Mouse (Mus musculus) hindbrain, embryonic 10.5 days (tissue): ENCODE measurements around the gene Gm21762. TPM values are rescaled to one million over a fixed set of nuclear protein-coding genes. Genes with fewer than 3 reads are reported as not detected.
"Not testable (repeated sequence)": the region's sequence is repeated elsewhere in the genome, so short reads cannot be mapped to it uniquely, and the experiment has no call there.

Experiments
- DNase-seq: peaks from one replicate; pipeline ENCODE4 v3.0.0-alpha.2; 2017; ENCODE audit warnings: low spot score
- H3K27ac ChIP-seq: fragments of 300-500 bp; sonication (generic); 2 replicates; pipeline ENCODE4 v1.5.1; 2016; ENCODE audit warnings: mild to moderate bottlenecking, moderate library complexity
- H3K27me3 ChIP-seq: fragments of 300-500 bp; sonication (generic); 2 replicates; pipeline ENCODE4 v1.6.1; 2016; ENCODE audit warnings: mild to moderate bottlenecking; ENCODE audit not compliant: poor library complexity, insufficient read depth, severe bottlenecking
- H3K36me3 ChIP-seq: fragments of 300-500 bp; sonication (generic); 2 replicates; pipeline ENCODE4 v1.6.1; 2016; ENCODE audit warnings: mild to moderate bottlenecking, moderate library complexity
- H3K4me1 ChIP-seq: fragments of 300-500 bp; sonication (generic); replicated peaks from 2 replicates; pipeline ENCODE4 v1.6.1; 2016; ENCODE audit warnings: mild to moderate bottlenecking
- H3K4me3 ChIP-seq: fragments of 300-500 bp; sonication (generic); 2 replicates; pipeline ENCODE4 v1.5.1; 2016; ENCODE audit warnings: mild to moderate bottlenecking, moderate library complexity
- H3K9me3 ChIP-seq: fragments of 300-500 bp; sonication (generic); 2 replicates; pipeline ENCODE4 v1.6.1; 2016; ENCODE audit warnings: mild to moderate bottlenecking, moderate library complexity
- WGBS: fragments of 180-500 bp; shearing (Covaris S2); methylation state at CpG from one replicate; pipeline ENCODE4 v1.1.7; 2016; 5-methylcytosine and 5-hydroxymethylcytosine counted together
- polyA plus RNA-seq: library from polyadenylated mRNA; unstranded; fragments of >200 nt; fragmentation: Nextera tagmentation; extraction: Ambion mirVana; gene quantifications from 2 replicates; pipeline ENCODE4 v1.2.1, GENCODE M21; 2016

Gene Gm21762
- not detected in 2 replicates for polyA plus RNA-seq

DNA sequence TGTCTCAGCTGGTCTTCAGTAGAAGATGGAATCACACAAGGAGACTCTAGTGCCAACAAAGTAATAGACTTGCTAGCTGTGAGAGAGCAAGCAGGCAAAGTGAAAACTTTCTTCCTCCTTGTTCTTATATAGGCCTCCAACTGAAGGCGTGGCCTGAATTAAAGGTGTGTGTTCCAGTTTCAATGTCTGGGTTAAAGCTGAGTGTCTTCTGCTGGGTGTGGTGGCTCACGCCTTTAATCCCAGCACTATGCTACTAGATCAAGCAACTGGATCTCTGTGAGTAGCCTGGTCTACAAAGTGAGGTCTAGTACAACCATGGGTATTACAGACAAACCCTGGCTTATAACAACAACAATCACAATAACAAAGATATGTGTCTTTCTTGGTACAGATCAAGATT is at the start of gene Gm21762:
Gene Gm21762, minus strand, starts transcription at position 101 of the 400 bp plus-strand sequence.
- DNase-seq, H3K27me3 ChIP-seq, H3K4me1 ChIP-seq, H3K36me3 ChIP-seq, H3K27ac ChIP-seq, H3K4me3 ChIP-seq, H3K9me3 ChIP-seq: not testable (repeated sequence)
- WGBS: no CpG with 5 or more reads among the region's 2 CpGs

DNA sequence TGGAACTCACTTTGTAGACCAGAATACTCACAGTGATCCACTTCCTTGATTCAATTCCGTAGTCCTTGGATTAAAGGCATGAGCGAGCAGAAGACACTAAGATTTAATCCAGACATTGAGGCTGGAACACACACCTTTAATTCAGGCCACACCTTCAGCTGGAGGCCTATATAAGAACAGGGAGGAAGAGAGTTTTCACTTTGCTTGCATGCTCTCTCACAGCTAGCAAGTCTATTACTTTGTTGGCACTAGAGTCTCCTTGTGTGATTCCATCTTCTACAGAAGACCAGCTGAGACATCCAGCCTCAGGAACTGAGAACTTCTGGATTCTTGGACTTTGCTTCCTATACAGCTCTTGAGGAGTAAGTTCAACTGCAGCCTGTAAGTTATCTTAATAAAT is 47.1 kb upstream of the Gm21762 start, which contains the start of gene AF067061:
Gene AF067061, plus strand, starts transcription at position 245 of the 400 bp plus-strand sequence.
- H3K27me3 ChIP-seq, H3K4me3 ChIP-seq, H3K36me3 ChIP-seq, H3K4me1 ChIP-seq, DNase-seq, H3K9me3 ChIP-seq, H3K27ac ChIP-seq: not testable (repeated sequence)
- 91% methylated on average over 2 of the region's 2 CpGs for WGBS

DNA sequence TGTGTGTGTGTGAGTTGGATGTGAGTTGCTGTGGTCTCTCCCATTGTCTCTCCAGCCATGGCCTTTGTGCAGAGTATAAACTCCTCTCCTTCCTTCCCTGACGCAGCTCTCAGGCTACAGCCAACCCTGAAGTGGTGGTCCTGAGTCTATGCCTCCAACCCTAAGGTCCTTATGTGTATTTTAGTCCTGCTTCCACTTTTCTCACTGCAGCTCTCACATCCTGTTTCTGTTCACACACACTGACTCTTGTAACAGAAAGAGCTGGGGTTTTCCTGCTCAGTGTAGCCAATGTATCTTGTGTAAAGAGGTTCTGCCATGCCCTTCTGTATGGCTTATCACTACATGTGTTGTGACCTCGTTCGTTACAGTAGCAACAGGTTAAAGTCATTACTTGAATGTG is 44.0 kb upstream of the Gm21762 start:
- H3K4me1 ChIP-seq, H3K36me3 ChIP-seq, H3K9me3 ChIP-seq, H3K27me3 ChIP-seq, H3K4me3 ChIP-seq, H3K27ac ChIP-seq, DNase-seq: not testable (repeated sequence)
- 78% methylated on average over 3 of the region's 3 CpGs for WGBS

DNA sequence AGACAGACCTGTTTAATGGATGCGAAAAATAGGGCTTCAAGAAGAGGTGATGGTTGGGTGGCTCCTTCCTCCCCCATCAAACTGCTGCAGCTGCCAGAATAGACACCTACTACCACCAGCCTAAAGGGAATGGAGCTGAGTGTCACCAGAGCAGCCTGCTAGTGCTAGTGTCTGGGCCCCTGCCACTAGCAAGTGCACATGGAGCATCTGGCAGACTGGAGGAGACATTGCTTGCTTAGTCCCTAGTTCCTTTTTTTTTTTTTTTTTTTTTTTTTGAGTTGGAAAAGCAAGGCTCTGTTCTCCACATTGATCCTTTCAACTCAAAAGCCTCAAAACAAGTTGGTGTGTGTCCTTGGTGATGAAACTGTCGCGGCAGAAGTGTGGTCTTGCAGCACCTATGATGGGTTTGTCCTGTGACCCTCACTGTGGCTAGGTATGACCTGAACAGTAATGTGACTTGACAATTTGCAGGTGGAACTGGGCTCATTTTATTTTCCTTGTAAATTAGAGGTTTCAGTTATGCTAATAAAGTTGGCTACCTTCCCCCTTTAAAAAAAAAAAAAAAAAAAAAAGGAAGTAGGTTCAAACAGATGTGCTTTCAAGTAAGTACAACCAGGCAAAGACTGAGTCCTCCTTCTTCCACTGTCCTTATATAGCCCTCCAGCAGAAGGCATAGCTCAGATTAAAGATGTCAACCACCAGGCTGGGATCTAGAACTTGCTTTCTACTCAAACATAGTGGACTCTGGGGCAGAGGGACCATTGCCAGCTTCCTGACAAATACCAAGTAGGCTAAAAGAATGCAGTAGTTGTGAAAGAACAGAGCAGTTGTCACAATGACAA is 43.3 kb upstream of the Gm21762 start:
- 92% methylated on average over 3 of the region's 3 CpGs for WGBS
- not testable (repeated sequence) for H3K27me3 ChIP-seq, H3K4me3 ChIP-seq, DNase-seq, H3K9me3 ChIP-seq, H3K4me1 ChIP-seq, H3K27ac ChIP-seq, H3K36me3 ChIP-seq

GRCm38 (mm10) chr13:120251208-120251924 is 35.6 kb upstream of the Gm21762 start:
- not testable (repeated sequence) for H3K4me1 ChIP-seq, H3K36me3 ChIP-seq, H3K27ac ChIP-seq, DNase-seq, H3K4me3 ChIP-seq, H3K27me3 ChIP-seq, H3K9me3 ChIP-seq
- 78% methylated on average over 2 of the region's 3 CpGs for WGBS

DNA sequence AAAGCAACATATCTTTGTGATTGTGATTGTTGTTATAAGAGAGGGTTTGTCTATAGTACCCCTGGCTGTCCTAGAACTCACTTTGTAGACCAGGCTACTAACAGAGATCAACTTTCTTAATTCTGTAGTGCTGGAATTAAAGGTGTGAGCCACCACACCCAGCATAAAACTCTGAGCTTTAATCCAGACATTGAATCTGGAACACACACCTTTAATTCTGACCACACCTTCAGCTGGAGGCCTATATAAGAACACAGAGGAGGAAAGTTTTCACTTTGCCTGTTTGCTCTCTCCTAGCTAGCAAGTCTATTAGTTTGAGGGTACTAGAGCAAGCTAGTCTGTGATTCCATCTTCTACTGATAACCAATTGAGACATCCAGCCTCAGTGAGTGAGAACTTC is 23.1 kb upstream of the Gm21762 start, which contains the start of gene Gm21731:
Gene Gm21731, plus strand, starts transcription at position 301 of the 400 bp plus-strand sequence.
- H3K9me3 ChIP-seq, H3K27ac ChIP-seq, H3K27me3 ChIP-seq, DNase-seq, H3K36me3 ChIP-seq, H3K4me3 ChIP-seq, H3K4me1 ChIP-seq: not testable (repeated sequence)

DNA sequence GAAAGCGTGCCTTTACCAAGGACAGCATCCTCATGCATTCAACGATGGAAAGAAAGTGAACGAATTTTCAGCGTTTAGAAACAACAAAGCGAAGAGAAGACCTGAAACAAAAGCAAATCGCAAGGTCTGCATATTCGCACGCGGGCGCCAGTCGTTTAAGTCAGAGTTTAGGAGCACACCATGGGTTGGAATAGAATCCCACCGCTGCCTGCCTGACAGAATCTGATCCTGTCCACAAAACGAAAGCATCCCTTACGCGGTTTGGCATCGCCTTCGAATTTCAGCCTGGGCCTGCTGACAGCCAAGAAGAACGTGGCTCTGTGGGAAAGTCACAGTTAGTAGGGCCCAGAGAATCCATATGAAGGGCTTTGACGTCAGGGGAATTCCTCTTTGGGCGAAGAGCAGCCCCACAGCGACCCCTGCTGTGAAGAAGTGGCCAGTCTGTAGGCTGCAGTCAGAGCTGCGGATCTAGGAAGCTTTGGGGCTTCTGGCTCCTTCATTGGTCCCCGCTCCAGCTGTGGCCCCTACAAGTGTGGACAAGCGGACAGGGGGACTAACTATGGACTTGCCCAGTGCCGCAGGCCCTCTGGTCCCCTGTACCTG is 16.8 kb upstream of the Gm21762 start:
- not testable (repeated sequence) for DNase-seq, H3K4me1 ChIP-seq, H3K9me3 ChIP-seq, H3K4me3 ChIP-seq, H3K36me3 ChIP-seq, H3K27me3 ChIP-seq, H3K27ac ChIP-seq
- 72% methylated on average over 14 of the region's 25 CpGs for WGBS

GRCm38 (mm10) chr13:120231798-120232197 is 16.1 kb upstream of the Gm21762 start:
- WGBS: 95% methylated on average over 17 of the region's 17 CpGs
- not testable (repeated sequence) for H3K9me3 ChIP-seq, H3K27me3 ChIP-seq, DNase-seq, H3K4me3 ChIP-seq, H3K27ac ChIP-seq, H3K36me3 ChIP-seq, H3K4me1 ChIP-seq

DNA sequence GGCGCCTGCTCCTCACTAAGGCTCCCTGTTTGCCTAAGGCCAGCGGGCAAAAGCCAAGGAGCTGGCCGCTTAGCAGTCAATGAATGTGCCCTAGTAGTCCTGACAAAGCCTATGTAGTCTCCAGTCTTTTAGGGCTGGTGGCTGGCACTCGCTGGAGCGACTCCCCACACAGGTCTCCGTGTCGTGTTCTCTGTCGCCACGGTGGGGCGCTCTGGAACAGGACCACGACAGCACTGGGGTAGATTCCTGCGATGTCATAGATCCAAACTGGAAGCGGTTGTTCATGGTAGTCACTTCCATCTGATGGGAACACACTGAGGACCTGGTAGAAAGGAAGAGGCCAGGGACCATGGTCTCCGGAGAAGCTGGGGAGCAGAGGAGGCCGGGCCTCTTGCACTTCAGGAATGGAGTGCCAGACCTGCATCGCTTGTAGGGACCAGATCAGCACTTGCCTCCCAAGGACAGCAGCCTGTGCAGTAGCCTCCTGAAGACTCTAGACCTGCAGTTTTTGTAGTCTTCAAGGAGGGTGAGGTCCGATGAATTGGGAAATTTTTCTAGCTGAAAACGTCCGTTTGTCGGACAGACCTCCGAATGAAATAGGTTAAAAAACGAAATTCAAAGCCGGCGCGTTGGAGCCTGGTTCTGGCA is 7.4 kb upstream of the Gm21762 start:
- not testable (repeated sequence) for DNase-seq, H3K36me3 ChIP-seq, H3K4me1 ChIP-seq, H3K4me3 ChIP-seq, H3K27ac ChIP-seq, H3K9me3 ChIP-seq, H3K27me3 ChIP-seq
- 92% methylated on average over 16 of the region's 25 CpGs for WGBS

DNA sequence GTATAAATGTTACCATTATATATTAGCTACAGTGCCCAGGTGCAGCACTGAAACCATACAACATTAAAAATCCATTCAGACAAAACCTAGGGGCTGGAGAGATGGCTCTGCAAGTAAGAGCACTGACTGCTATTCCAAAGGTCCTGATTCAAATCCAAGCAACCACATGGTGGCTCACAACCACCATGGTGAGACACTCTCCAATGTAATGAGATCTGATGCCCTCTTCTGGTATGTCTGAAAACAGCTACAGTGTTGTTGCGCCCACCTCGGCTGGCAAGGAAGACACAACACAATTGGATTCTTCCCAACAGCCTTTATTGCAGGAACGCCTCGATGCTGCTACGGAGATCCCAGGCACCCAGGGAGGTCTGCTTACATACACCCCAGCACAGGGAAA is 5.2 kb upstream of the Gm21762 start:
- not testable (repeated sequence) for H3K9me3 ChIP-seq, DNase-seq, H3K4me1 ChIP-seq, H3K27ac ChIP-seq, H3K36me3 ChIP-seq, H3K4me3 ChIP-seq, H3K27me3 ChIP-seq
- 82% methylated on average over 5 of the region's 5 CpGs for WGBS

- H3K27ac ChIP-seq, DNase-seq, H3K9me3 ChIP-seq, H3K4me3 ChIP-seq, H3K27me3 ChIP-seq, H3K36me3 ChIP-seq, H3K4me1 ChIP-seq: not testable (repeated sequence)
- WGBS: 84% methylated on average over 7 of the region's 8 CpGs
Observed at GRCm38 (mm10) chr13:120196189-120196821, 19.4 kb downstream of the Gm21762 start.

GRCm38 (mm10) chr13:120172133-120172532 is 43.6 kb downstream of the Gm21762 start, which contains the start of gene Gm21818:
TSS of gene Gm21818 (plus strand) at chr13:120172433.
- not testable (repeated sequence) for DNase-seq, H3K4me1 ChIP-seq, H3K27ac ChIP-seq, H3K27me3 ChIP-seq, H3K4me3 ChIP-seq, H3K36me3 ChIP-seq, H3K9me3 ChIP-seq
- 82% methylated on average over 4 of the region's 4 CpGs for WGBS
